Mouse (Mus musculus) stomach, postnatal 0 days (tissue): Measurements from ENCODE around the gene Togaram2.

ENCODE experiments used
- CTCF ChIP-seq: IDR thresholded peaks from 2 replicates; pipeline ENCODE4 v1.5.1; 2016; ENCODE audit warnings: antibody characterized with exemption, low read depth, mild to moderate bottlenecking, moderate library complexity
- EP300 ChIP-seq: optimal IDR thresholded peaks from 2 replicates; pipeline ENCODE3; 2016; ENCODE audit warnings: antibody characterized with exemption

DNA sequence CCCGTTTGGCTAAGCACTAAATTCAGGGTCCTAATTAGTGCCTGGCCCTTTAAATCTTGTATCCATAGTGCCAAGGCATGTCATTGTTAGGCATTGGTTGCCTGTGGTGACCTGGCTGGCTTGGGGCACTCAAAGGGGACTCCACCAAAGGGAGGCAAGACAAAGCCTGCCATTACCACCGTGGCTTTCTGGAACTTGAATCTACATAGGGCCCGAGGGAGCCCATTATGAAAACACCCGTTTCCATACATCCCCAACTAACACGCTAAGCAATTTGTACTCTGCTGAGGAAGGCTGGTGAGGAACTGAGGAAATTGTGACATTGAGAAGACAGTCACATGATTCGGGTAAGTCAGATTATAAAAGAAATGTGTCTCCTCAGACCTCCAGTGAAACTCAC lies 96.5 kb downstream of the Togaram2 start:
- TF ChIP-seq CTCF, result no peak
- no peak for TF ChIP-seq EP300
